Mouse (Mus musculus) limb, embryonic 13.5 days (tissue): ENCODE results near the gene Nemp2. TPM values are rescaled to one million over a fixed set of nuclear protein-coding genes. Genes with fewer than 3 reads are reported as not detected.
A peak's percentile ranks its signal among the peaks of the same experiment; 100 is the strongest.

Experiments used
- ATAC-seq: fragments of 200-750 bp; cut with Nextera tagmentation; 2 replicates; pipeline ENCODE4 v1.8.0; 2017; ENCODE audit warnings: low read depth, moderate number of reproducible peaks, moderate TSS enrichment; ENCODE audit not compliant: low FRiP score
- H3K27ac ChIP-seq: fragments of 300-500 bp; sonication (generic); 2 replicates; pipeline ENCODE4 v1.5.1; 2015; ENCODE audit warnings: inconsistent platforms, mild to moderate bottlenecking, moderate library complexity
- H3K27me3 ChIP-seq: fragments of 300-500 bp; sonication (generic); 2 replicates; pipeline ENCODE4 v1.6.1; 2015; ENCODE audit warnings: mild to moderate bottlenecking, inconsistent platforms
- H3K36me3 ChIP-seq: fragments of 300-500 bp; sonication (generic); 2 replicates; pipeline ENCODE4 v1.6.1; 2015; ENCODE audit warnings: inconsistent platforms, mild to moderate bottlenecking, moderate library complexity
- H3K4me1 ChIP-seq: fragments of 300-500 bp; sonication (generic); 2 replicates; pipeline ENCODE4 v1.6.1; 2015; ENCODE audit warnings: inconsistent platforms
- H3K4me2 ChIP-seq: fragments of 300-500 bp; sonication (generic); replicated peaks from 2 replicates; pipeline ENCODE4 v1.6.1; 2015; ENCODE audit warnings: inconsistent platforms, mild to moderate bottlenecking, moderate library complexity
- H3K4me3 ChIP-seq: fragments of 300-500 bp; sonication (generic); 2 replicates; pipeline ENCODE4 v1.5.1; 2015; ENCODE audit warnings: moderate library complexity, mild to moderate bottlenecking, inconsistent platforms
- H3K9ac ChIP-seq: fragments of 300-500 bp; sonication (generic); 2 replicates; pipeline ENCODE4 v1.6.1; 2015; ENCODE audit warnings: mild to moderate bottlenecking, inconsistent platforms
- H3K9me3 ChIP-seq: fragments of 300-500 bp; sonication (generic); 2 replicates; pipeline ENCODE4 v1.6.1; 2016; ENCODE audit warnings: inconsistent platforms
- WGBS: fragments of 180-500 bp; shearing (Covaris S2); methylation state at CpG from one replicate; pipeline ENCODE4 v1.1.7; 2015; 5-methylcytosine and 5-hydroxymethylcytosine counted together
- polyA plus RNA-seq: library from polyadenylated mRNA; unstranded; fragments of >200 nt; fragmentation: Nextera tagmentation; extraction: Ambion mirVana; gene quantifications from 2 replicates; pipeline ENCODE4 v1.2.1, GENCODE M21; 2015

Nemp2 gene
- polyA plus RNA-seq, 1 experiment from 2014 or later: 12.0 TPM

DNA sequence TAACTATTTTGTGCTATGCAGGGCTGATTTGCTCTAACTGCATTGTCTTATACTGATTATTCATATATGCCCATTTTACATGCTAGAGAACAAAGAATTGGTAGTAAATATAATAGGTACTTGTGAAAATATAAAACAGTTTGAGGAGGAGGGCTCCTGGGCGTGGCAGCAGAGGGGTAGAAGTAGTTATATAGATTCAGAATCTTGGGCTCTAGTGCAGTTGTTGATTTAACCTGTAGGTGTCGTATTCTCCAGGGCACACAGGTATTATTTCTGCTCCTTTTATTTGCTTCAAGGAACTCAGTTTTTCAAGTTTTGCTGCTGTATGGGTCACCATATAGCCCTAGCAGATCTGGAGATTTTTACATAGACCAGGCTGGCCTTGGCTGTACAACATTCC, 1.1 kb downstream of the Nemp2 start:
- Histone ChIP-seq H3K27me3 (no peaks in the 10 kb centered on the region), H3K4me1 (peaks cover 12% of the 10 kb centered on the region), H3K9ac (peak overlapping the region; percentile 83; the same call in 1 of the 2 replicates), H3K9me3 (no peaks in the 10 kb centered on the region), H3K36me3 (peaks cover 5% of the 10 kb centered on the region; the same call in 1 of the 2 replicates), H3K4me3 (peak overlapping the region; percentile 77), H3K4me2 (peak overlapping the region; percentile 62), H3K27ac (no peak overlapping the region)
- WGBS: 71% methylated on average over 2 of the region's 2 CpGs
- ATAC-seq: no peak

DNA sequence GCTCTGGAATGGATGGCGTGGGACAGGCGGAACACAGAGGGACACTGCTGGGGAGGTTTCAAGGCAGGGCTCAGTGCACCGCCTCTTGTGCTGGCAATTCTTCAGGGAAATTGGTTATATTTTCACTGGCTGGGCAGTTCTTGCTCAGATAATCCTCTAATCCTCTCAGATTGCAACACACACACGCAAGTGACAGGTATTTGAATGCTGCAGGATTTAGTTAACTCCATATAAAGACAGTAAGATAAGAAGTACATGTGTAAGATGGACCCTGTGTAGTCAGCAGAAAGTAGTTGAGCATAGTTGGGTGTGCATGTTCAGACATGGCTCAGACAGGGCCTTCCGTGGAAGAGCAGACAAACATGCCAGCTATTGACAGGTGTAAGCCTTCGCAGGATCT, 3.7 kb downstream of the Nemp2 start:
- no peak overlapping the region for H3K4me2 ChIP-seq
- no peak for ATAC-seq
- whole genome bisulfite sequencing: 88% methylated on average over 6 of the region's 6 CpGs
- no peaks in the 10 kb centered on the region for H3K27me3 ChIP-seq
- H3K9me3 ChIP-seq: no peaks in the 10 kb centered on the region
- H3K27ac ChIP-seq: no peak overlapping the region
- peaks cover 12% of the 10 kb centered on the region for H3K4me1 ChIP-seq
- H3K9ac ChIP-seq: no peak overlapping the region
- no peak overlapping the region for H3K4me3 ChIP-seq
- H3K36me3 ChIP-seq: peaks cover 23% of the 10 kb centered on the region

DNA sequence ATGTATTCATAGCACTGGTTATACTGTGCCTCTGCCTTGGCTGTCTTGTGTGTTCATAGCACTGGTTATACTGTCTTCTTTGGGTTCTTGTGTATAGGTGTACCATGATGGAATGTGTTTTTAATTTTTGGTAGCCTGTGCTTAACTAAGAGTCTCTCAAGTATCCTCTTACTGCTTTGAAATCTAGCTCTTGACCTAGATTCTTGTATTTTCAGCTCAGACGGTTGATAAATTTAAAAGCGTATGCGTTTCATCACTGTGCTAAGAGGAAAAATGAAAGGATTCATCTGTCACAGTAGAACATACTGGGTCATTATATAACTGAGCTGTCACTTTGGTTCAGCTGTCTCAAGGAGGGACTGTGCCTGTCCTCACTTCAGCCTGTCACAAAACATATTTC, 5.4 kb downstream of the Nemp2 start:
- Histone ChIP-seq H3K9ac (no peak overlapping the region), H3K36me3 (peaks cover 36% of the 10 kb centered on the region), H3K27ac (no peak overlapping the region), H3K4me3 (no peak overlapping the region), H3K27me3 (no peaks in the 10 kb centered on the region), H3K9me3 (no peaks in the 10 kb centered on the region), H3K4me2 (no peak overlapping the region), H3K4me1 (peaks cover 12% of the 10 kb centered on the region)
- no peak for ATAC-seq
- 91% methylated on average over 3 of the region's 3 CpGs for WGBS

DNA sequence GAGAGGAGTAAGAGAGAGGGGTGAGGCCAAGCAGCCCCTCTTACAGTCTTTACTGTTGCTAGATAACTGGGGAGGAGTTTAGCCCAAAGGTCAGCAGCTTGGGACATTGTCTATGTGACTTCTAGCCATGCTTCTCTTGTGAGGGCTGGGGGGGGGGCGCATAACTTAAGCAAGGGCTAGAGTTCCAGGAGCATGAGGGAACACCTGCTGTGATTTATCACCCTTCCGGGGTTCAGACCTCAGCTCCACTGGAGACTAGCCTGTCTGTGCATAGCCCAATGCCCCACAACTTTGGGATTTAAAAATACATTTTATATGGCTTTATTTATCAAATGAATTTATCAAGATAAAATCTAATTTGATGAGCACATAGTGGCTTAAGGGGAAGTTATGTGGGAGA, 7.6 kb downstream of the Nemp2 start:
- Histone ChIP-seq H3K9ac (no peak overlapping the region), H3K27me3 (no peaks in the 10 kb centered on the region), H3K4me2 (no peak overlapping the region), H3K4me1 (no peaks in the 10 kb centered on the region), H3K4me3 (no peak overlapping the region), H3K36me3 (peaks cover 39% of the 10 kb centered on the region), H3K9me3 (no peaks in the 10 kb centered on the region), H3K27ac (no peak overlapping the region)
- ATAC-seq: no peak
- 82% methylated on average over 2 of the region's 2 CpGs for WGBS

DNA sequence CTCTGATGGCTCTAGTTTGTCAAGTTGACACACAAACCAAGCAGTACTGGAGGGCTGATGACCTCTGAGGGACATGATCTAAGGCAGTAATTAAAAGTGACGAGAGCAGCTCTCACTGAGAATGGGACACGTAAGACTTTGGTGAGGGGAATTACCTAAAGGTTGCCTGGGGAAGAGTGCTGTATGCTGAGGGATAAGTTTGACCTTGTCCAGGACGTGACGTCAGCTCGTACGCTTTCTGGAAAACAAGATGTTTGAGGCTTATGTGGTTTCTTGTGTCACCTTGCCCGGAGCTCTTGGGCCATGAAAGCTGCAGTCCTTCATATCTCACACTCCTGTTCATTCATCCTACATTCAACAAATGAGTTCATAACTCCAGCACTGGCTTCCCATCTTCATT, 8.6 kb downstream of the Nemp2 start:
- 92% methylated on average over 7 of the region's 7 CpGs for WGBS
- H3K4me3 ChIP-seq: no peak overlapping the region

DNA sequence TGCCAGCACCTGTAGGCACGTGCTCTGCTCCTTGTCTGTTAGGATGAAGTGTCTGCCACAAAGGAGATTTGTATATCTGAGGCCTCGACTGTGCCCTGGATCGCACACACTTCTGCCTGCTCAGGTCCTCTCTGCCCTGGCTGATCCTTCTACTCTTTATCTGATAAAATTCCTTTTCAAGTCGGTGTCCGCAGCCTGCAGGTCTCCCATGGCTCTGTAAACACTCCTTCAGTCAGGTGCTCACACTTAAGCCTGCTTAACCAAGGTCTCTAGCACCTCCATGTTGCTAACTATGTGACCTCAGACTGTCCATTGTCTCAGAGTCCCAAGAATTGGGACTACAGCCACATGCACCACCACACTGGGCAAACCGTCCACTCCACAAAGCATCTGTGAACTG, 9.8 kb downstream of the Nemp2 start:
- Histone ChIP-seq H3K4me3 (no peak overlapping the region), H3K9ac (no peak overlapping the region), H3K4me1 (no peaks in the 10 kb centered on the region), H3K9me3 (no peaks in the 10 kb centered on the region), H3K27me3 (no peaks in the 10 kb centered on the region), H3K4me2 (no peak overlapping the region), H3K36me3 (peaks cover 37% of the 10 kb centered on the region), H3K27ac (no peak overlapping the region)
- 86% methylated on average over 6 of the region's 6 CpGs for WGBS
- ATAC-seq: no peak

More for the DNA sequence above, 8.6 kb downstream of the Nemp2 start:
- Histone ChIP-seq H3K9me3 (no peaks in the 10 kb centered on the region), H3K27ac (no peak overlapping the region), H3K4me2 (no peak overlapping the region), H3K9ac (no peak overlapping the region), H3K4me1 (no peaks in the 10 kb centered on the region), H3K36me3 (peaks cover 39% of the 10 kb centered on the region), H3K27me3 (no peaks in the 10 kb centered on the region)
- no peak for ATAC-seq

DNA sequence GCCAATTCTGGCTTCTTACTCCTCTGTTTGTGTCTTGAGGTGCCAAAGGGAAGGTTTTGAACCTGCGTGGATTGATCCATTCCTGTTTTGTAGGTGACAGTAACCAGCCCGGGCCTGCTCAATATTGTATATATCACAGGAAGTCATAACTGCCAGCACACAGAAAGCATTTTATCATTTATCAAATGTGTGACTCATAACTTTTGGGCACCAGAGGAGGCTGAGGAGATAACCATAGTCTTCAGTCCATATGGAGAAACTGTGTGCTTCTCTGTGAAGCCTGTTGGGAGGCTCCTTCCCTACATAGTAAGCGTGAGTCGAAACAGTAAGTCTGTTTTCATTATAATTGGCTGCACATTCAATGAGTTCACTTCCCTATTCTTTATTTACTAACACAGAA, 10.2 kb downstream of the Nemp2 start:
- Histone ChIP-seq H3K4me2 (no peak overlapping the region), H3K4me1 (no peaks in the 10 kb centered on the region), H3K9me3 (no peaks in the 10 kb centered on the region), H3K4me3 (no peak overlapping the region), H3K9ac (no peak overlapping the region), H3K27ac (no peak overlapping the region), H3K36me3 (peaks cover 40% of the 10 kb centered on the region), H3K27me3 (no peaks in the 10 kb centered on the region)
- no peak for ATAC-seq
- WGBS: 83% methylated on average over 4 of the region's 4 CpGs

DNA sequence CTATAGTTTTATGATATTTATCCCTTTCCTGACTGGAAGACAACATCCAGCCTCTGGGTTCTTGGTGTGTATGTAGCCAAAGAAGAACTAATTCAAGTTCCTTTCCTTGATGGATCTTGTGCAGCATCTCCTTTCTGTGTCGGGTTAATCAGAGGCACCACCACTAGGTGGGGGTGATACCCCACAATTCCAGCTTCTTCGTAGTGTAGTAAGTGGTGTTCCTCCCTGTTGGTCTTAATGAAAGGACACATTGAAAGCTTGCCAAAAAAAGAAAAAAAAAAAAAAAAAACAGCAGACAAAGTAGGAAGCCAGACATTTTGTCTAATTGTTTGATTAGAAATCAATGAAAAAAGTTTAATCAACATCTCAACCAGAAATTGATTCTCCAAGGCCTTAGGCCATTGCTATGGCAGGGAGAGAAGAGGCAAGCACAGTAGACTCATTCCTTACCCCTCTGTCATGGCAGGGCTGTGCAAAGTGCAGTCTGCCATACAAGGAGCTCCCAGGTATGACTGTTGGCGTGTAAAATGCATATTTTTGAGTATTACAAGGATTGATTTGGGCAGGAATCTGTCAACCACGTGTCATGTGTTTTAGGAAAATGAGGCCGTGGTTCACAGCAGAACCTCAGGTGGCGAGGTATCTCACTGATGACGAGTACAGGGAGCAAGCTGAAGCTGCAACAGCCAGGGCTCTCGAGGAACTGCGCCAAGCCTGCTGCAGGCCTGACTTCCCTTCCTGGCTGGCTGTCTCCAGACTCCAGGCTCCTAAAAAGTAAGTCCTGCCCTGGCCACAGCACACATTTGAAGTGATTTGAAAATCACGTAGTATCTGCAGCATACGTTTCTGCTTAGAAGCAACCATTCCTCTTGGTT, 17.9 kb downstream of the Nemp2 start:
- Histone ChIP-seq H3K36me3 (peaks cover 35% of the 10 kb centered on the region), H3K4me1 (peaks cover 25% of the 10 kb centered on the region), H3K9me3 (no peaks in the 10 kb centered on the region), H3K4me3 (no peak overlapping the region), H3K27ac (no peak overlapping the region), H3K27me3 (no peaks in the 10 kb centered on the region), H3K4me2 (no peak overlapping the region), H3K9ac (no peak overlapping the region)
- 80% methylated on average over 11 of the region's 11 CpGs for WGBS
- no peak for ATAC-seq

DNA sequence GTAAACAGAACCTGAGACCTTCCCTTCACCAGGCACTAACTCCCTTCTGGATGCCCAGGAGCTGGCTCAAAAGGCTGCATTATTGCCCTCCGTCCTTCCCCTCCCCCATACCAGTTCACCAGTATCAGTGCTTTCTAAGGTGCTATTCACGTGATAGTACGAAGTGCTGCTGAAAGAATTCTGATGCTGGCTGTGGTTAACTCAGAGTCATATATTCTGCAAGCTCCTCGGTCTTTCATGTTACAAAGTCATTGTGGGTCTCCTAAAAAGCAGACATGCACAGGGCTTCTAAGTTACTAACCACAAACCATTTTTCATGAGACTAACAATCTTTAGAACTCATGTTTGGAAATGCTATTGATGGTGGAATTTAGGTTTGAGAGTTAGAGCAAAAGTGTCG, 19.6 kb downstream of the Nemp2 start:
- H3K4me3 ChIP-seq: no peak overlapping the region
- no peak overlapping the region for H3K27ac ChIP-seq
- H3K4me1 ChIP-seq: peaks cover 26% of the 10 kb centered on the region
- no peaks in the 10 kb centered on the region for H3K9me3 ChIP-seq
- WGBS: 72% methylated on average over 5 of the region's 5 CpGs
- H3K4me2 ChIP-seq: no peak overlapping the region
- H3K36me3 ChIP-seq: peaks cover 35% of the 10 kb centered on the region
- H3K9ac ChIP-seq: no peak overlapping the region
- ATAC-seq: no peak
- H3K27me3 ChIP-seq: no peaks in the 10 kb centered on the region

DNA sequence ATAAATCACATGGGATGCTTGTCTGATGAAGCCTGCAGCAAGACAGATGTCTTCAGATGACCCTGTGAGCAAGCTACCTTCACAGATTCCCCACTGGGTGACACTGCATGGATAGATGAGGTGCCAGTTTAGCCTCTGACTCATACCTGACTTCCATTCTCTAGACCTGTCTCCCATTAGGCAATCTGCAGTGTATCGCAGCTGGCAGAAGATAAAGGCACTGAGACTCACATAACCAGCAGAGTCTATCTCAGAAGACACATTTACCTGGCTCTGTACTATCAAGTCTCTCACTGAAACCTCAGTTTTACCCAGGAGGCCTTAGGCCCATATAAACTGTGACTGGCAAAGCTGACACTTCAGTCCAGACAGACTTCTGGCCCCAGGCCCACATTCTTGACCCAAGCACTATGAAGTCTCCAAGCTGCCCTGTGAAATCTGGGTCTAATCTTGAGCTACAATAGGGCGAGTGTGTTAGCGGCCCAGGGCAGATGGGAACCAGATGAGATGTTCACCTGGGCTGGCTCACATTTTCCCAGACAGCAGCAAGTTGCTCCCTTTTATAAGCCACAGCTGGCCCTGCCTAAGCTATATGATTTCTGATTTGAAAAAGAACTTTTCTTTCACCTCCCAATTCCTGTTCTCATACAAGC, 22.2 kb downstream of the Nemp2 start:
- H3K4me2 ChIP-seq: no peak overlapping the region
- no peak overlapping the region for H3K4me3 ChIP-seq
- H3K9me3 ChIP-seq: no peaks in the 10 kb centered on the region
- peak; percentile 94 for ATAC-seq
- peaks cover 20% of the 10 kb centered on the region for H3K36me3 ChIP-seq
- no peak overlapping the region for H3K9ac ChIP-seq
- peak overlapping the region; percentile 61 for H3K27ac ChIP-seq
- peaks cover 26% of the 10 kb centered on the region for H3K4me1 ChIP-seq
- no peaks in the 10 kb centered on the region for H3K27me3 ChIP-seq
- 34% methylated on average over 3 of the region's 3 CpGs for WGBS

DNA sequence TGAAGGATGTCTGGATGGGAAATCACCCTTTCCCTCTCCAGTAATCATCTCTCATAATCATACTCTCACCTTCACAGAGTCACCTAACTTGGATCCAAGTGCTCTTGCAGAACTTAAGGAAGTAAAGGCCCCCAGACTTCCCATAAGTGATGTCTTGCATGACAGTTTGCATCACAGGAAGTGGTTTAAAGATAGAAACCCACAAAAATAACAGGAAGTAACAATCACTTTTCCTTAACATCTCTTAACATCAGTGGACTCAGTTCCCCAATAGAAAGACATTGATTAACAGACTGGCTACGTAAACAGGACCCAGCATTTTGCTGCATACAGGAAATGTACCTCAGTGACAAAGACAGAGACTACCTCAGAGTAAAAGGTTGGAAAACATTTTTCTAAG, 22.9 kb downstream of the Nemp2 start:
- no peak for ATAC-seq
- H3K27ac ChIP-seq: peak overlapping the region; percentile 61

DNA sequence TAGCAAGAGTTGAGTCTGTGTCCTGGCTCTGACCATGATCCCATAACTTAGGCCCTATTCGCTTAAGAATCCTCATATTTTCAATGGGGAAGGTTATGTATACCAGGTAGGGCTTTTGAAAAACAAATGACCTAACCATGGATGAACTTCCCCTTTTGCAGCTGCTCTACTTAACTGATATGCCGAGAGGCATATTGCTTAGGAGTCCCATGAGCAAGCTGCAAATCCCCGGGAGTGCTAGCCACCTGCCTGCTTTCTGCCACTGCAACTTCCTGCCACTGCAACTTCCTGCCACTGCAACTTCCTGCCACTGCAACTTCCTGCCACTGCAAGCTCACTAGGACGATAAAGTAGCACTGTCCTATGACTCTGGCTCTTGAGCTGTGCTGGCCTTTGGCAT, 24.6 kb downstream of the Nemp2 start:
- Histone ChIP-seq H3K36me3 (peaks cover 7% of the 10 kb centered on the region; the same call in 1 of the 2 replicates), H3K4me3 (no peak overlapping the region), H3K9me3 (no peaks in the 10 kb centered on the region), H3K4me2 (no peak overlapping the region), H3K27me3 (no peaks in the 10 kb centered on the region), H3K9ac (no peak overlapping the region), H3K27ac (no peak overlapping the region), H3K4me1 (peaks cover 29% of the 10 kb centered on the region)
- WGBS: 71% methylated on average over 4 of the region's 4 CpGs
- ATAC-seq: no peak

More for the DNA sequence above, 22.9 kb downstream of the Nemp2 start:
- Histone ChIP-seq H3K4me3 (no peak overlapping the region), H3K9ac (no peak overlapping the region), H3K4me1 (peaks cover 28% of the 10 kb centered on the region), H3K27me3 (no peaks in the 10 kb centered on the region), H3K4me2 (no peak overlapping the region), H3K36me3 (peaks cover 20% of the 10 kb centered on the region), H3K9me3 (no peaks in the 10 kb centered on the region)
- 71% methylated on average over 1 of the region's 1 CpGs for WGBS
